Mouse (Mus musculus): ENCODE measurements at regions not wholly inside any gene's neighbourhood (a gene's known extent, or its start where the extent isn't known, plus 50 kb on each side); places are given as distances from the start of the nearest gene placed in this dataset.
"Not testable (repeated sequence)": the region's sequence is repeated elsewhere in the genome, so short reads cannot be mapped to it uniquely, and the experiment has no call there.

DNA sequence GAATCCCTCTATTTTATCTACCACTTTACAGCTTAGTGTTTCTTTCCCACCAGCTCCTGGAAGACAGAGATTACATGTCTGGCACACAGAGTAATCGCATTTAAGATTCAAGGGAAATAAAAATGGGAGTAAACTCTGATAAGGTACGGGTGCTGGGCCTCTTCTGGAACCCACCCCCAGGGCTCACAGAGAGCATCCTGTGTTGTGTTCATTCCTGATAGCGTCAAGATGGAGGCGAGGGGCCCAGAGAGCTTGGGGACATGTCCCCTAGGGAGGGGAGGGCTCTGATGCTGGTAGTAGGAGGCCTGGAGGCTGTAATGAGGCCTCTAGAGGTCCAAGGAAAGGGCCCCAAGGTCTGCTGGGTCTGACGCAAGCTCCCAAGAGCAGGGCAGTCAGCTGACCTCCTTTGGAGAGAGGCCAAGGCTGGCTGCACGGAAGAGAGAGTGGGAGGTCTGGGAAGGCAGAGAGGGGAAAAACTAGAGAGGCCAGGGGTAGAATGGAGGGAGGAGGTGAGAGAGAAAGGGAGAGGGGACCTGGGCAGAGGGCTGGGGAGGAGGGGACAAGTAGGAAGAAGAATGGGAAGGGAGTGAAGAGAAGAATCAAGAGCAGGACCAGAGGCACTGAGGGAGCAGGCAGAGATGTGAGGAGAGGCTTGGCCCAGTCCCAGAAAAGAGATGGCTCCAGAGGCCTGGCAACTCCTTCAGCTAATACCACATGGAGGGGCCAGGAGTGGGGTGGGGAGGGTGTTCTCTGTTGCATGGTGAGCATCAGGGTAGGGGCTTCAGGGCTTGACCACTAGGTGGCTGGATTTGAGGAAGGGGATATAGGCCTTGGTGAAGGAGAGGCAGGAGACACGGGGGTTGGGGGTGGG is 96.8 kb upstream of the Eif4g2 start:
- no peak for DNase-seq (ENCODE audit: low read depth, low spot score)

DNA sequence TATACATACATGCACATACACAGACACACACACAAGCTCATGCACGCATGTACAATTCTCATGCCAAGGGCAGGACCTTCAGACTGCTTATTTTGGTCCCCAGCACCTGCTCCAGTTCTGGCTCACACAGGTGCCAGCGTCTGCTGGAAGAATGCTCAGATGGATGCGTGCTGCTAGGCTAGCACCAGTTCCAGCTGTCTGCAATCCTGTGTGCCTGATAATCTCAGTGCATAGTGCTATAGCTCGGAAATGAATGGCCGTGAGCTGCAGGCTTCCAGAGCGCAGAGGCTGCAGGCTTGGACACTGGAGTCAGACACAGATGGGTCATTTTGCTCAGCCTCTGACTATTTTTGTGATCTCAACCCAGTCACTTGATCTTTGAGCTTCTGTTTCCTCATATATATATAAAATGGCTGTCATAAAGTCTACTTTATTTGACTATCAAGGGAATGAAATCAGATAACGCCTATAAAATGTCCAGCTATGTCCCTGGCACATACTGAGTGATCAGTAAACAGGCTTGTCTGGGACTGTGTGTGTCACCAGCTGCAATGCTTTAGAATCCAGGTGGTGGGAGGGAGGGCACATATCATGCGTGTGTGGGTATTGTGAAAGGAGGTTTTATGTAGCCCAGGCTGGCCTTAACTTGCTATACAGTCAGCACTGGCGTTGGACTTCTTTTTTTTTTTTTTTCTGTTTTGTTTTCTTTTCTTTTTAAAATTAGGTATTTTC is 91.7 kb upstream of the Eif4g2 start:
- no peak for DNase-seq (ENCODE audit: low read depth, low spot score)

DNA sequence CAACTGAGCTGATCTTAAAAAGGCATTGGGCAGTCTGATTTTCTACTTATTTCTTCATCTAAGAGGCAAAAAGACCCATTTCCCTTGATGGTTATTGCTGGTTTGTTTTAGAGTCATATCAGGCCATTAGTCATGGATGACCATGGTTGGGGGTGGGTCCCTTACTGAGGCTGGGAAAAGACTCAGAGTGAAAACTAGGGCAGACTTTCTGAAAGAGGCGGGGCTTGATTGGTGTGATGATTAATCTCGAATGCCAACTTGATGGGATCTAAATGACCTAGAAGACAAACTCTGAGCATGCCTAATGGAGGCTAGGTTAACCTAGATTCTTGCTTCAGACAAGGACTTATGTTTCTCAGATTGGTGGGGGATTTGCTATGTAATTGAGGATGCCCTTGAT is 89.2 kb upstream of the Eif4g2 start:
- no peak for DNase-seq (ENCODE audit: low read depth, low spot score)

DNA sequence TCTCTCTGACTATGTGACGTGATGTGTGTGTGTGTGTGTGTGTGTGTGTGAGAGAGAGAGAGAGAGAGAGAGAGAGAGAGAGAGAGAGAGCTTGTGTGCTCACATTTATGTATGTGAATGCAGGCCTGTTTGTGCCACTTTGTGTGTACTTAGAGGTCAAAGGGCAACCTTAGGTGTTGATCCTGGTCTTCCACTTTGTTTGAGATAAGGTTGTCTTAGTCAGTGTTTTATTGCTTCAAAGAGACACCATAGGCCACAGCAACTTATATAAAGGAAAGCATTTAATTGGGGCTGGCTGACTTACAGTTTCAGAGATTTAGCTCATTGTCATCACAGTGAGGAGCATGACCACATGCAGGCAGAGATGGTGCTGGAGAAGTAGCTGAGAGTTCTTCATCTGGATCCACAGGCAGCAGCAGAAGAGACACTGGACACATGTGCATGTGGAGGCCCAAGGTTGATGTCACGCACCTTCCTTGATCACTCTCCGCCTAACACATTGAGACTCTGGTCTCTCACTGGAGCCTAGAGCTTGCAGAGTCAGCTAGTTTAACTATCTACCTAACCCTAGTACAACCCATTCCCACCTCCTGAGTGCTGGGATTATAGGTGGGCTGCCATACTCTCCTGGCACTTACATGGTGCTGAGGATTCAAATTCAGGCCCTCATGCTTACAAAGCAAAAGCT is 85.9 kb upstream of the Eif4g2 start:
- DNase-seq (ENCODE audit: low read depth, low spot score), result not testable (repeated sequence)

DNA sequence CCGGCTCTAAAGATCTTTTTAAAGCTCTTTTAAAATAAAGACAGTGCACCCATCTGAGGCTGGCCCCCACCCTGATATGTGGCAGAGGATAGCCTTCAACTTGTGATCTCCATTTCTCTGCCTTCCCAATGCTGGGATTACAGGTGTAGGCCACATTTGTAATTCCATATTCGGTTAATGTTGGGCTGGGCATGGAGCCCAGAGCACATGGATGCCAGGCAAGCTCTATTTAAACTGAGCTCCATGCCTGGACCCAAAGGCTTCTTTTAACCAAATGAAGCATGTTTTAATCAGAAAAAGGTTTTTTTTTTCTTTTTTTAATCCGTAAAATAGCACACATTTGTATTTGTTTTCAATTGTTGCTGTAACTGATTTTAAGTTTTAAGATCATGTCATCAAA is 82.2 kb upstream of the Eif4g2 start:
- DNase-seq (ENCODE audit: low read depth, low spot score), result no peak

DNA sequence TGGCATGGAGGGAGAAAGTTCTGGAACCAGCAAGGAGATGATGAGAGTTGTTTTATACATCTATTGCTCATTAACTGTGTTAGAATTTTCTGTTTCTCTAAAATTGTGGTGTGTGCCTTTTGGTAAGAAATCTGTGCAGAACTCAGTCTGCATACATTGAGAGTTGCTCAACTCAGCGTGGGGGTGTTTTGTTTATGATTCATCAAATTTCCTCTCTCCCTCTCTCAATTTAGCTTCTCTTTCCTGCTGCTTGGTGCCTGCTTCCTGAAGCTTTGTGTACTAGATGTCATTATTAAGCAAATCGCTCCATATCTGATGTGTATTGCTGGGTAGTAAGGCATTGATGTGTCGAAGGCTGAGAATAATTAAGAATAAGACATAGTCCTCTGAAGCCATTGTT is 81.4 kb upstream of the Eif4g2 start:
- DNase-seq (ENCODE audit: low read depth, low spot score), result no peak

DNA sequence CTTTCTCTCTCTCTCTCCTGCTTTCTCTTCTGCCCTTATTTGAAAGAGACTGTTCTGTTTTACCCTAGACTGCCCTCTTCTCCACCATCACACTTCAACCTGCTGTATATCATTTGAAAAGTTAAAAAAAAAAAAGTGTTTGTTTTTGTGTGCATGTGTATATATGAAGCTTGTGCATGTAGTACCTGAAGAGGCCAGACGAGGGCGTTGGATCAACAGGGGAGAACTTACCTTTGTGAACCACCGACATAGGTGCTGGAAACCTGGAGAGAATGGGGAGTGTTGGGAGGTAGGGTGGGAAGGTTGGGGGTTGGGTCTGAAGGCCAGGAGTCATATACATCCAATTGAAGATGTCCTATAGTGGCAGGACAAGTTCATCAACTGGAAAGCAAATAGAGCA is 81.0 kb upstream of the Eif4g2 start:
- no peak for DNase-seq (ENCODE audit: low read depth, low spot score)

DNA sequence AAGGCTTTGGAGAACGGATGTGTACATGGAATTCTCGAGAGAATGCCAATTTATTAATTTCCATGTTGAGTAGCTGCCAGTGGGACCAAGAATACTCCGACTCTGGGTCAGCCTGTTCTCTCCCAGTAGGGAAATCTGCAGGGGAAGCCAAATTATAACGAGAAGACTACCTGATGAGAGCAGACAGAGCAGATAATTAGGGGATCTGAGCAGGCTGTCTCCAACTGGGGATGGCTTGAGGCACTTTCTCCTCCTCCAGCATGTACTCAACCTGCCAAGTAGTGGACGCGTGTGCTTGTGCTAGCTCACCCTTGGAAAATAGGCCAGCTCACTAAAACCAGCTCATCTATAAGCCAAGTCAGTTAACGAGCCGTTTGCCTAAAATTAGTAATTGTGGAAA is 80.5 kb upstream of the Eif4g2 start:
- DNase-seq (ENCODE audit: low read depth, low spot score), result no peak

DNA sequence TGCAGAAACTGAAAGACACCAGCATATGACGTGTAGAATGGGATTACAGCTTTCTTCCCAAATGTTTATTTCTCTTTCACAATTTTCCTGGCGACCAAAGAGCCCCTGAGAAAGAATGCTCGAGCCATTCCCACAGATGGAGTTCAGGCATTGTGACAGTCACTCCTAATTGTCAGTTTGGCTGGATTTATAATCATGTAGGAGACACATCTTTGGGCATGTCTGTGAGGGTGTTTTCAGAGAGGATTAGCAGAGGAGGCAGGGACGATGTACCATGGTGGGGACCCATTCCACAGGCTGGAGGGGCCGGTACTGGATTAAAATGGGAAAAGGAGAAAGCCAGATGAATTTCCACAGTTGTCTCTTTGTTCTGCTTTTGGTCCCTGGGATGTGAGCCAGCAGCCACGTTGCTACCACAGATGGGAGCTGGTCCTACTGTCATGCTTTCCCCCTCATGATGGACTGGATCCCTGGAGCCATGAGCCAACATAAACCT is 76.0 kb upstream of the Eif4g2 start:
- DNase-seq (ENCODE audit: low read depth, low spot score), result no peak

DNA sequence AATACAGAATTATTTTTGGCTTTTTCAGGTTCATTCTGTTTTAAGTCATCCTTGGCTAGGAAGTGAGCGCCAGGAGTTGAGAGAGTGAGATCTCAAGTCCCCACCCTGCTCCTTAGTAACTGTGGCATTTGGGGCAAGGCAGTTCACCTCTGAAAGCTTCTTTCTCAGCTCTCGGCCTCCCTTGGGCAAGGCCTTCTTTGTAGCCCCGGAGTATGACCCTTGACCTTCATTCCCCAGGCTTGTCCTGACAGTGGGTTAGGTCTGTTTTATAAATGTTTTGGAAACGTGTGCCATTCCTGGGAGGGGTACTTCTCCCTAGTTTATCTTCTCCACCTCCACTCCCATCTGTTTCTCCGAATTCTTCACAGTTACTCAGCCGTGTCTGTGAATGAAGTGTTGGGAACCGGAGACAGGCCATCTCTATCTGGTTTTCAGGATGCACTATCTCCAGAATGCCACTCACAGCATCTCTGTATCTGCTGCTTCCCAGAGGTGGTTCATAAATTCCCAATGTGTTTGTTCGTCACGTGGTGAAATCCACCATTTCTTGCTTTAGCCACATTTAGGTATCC is 75.0 kb upstream of the Eif4g2 start:
- DNase-seq (ENCODE audit: low read depth, low spot score), result no peak

DNA sequence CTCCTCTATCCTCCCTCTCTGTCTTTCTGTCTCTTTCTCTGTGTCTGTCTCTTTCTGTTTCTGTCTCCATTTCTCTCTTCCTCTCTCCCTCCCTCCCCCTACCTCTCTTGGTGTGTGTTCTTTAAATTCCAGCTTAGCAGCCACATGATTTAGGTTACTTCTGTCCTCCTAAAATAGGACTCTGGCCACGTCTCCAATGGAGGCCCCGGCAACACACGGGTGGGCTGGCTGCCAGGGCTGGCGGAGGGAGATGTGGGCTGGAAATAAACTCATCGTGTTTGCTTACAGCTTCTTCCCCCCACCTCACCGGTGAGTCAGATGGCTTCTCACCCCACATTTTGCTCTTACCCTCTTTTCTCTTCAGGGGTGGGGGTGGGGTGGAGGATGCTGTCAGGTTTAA is 74.5 kb upstream of the Eif4g2 start:
- DNase-seq (ENCODE audit: low read depth, low spot score), result no peak

DNA sequence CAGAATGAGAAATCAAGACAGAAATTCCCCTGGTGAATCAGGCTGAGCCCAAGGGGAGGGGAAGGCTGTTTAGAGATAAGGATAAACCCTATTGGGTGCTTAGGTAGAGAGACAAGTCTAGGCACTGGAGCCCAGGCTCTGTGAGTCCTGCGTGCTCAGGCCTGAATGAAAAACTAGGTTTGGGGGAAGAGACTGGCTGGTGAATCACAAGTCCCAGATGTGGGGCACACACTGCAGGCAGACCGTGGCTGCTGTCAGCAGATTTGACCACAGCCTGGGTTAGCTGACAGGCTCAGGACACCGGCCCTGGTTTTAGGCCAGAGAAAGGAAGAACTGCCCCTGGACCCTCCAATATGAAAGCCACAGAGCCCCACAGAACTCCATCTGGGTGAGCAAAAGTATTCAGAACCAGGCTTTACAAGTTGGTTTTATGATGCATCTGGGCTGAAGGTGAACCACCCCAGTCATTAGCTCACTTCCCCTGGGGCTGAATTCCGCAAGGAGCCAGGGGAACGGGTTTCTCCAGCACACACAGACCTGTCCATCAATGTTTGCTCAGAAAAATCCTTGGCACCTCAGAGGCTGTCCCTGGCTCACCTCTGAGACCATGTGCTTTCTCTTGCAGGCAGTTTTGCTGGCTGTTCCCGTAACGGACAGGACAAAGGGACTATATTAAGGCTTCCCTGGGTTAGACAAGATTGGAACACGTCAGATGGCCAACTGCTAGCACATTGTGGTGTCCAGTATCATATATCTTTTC is 73.8 kb upstream of the Eif4g2 start:
- no peak for DNase-seq (ENCODE audit: low read depth, low spot score)

DNA sequence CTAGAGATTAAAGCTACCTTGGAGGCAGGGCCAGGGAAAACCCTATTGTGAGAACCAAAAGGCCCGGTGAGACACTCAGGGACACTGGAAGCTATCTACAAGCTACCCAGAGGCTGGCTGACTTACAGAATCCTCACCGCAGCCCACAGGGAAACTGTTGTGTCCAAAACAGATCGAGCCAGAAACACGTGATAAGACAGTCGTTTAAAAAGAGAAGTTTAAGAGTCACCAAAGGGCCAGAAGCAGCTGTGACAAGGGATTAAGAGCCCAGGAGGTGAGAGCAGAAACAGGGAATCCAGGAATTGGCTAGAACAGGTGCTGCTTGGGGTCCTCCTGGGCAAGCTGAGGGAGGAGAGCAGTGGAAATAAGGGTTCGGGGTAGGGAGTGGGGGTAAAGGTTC is 73.2 kb upstream of the Eif4g2 start:
- DNase-seq (ENCODE audit: low read depth, low spot score), result no peak

DNA sequence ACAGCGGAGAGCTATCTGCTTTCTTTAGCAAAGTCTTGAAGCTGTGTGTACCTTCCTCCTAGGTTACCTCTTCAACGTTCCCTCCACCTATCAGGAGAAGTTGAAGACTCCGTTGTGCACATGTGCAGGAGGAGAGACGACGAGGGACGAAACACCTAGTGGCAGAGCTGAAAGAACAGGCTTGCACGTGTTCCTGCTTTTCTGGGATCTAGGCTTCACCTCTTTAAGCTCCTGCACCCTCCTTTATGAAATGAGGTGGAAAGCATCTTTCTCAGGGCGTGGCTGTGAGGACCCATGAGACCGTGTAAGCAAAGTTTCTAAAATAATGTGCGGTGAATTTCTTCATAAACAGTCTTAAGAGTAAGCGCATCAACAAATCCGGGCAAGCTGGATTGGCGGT is 71.4 kb upstream of the Eif4g2 start:
- DNase-seq (ENCODE audit: low read depth, low spot score), result no peak

DNA sequence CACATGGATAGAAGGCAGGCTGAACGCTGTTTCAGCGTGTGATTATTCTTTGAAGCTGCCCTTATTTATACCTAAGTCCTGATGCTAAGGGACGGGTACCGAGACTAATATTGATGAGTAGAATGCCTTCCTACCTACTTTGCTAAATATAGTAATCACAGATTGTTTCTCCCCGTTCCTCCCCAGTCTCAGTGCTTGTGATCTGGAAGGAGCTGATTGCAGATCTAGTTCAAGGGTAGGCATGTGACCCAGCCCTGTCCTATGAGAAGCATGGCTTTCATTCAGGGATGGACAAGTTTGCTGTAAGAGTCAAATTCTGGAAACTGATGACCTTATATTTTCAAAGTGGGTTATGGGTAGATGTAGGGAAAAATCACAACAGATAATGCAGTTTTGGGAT is 67.7 kb upstream of the Eif4g2 start:
- DNase-seq (ENCODE audit: low read depth, low spot score), result no peak

DNA sequence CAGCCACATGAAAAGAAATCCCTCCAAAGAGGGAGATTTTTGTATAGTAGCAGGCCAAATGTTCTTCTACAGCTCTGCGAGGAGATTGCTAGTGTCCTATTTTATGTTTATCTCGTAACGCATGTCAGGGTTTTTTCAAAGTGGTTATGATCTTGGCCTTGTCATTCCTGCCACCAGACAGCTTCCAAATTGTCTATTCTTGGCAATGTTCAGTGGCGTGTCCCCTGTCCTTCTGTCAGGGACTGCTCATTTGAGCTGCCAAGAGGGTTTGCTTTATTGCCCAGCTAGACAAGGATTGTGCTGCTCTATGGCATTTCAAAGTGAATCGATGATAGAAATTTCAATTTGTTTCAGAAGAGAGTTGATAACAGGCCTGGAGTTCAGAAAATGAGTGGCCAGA is 67.3 kb upstream of the Eif4g2 start:
- DNase-seq (ENCODE audit: low read depth, low spot score), result no peak

DNA sequence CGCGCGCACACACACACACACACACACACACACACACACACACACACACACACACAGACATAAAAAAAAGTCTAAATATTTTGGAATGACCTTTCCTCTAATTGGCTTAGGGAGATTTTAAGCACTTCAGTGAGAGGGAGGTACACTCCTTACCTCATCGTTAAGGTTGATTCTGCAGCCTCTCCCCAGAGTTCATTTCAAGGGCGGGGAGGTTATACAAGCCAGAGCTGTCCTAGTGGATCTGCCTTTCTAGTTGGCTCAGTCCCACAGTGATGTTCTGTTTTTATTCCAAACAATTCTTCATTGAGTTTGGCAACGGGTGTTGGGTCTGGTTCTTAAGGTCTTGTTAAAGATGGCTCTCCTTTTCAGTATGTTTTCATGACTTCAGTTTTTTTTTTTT is 64.8 kb upstream of the Eif4g2 start:
- DNase-seq (ENCODE audit: low read depth, low spot score), result no peak

DNA sequence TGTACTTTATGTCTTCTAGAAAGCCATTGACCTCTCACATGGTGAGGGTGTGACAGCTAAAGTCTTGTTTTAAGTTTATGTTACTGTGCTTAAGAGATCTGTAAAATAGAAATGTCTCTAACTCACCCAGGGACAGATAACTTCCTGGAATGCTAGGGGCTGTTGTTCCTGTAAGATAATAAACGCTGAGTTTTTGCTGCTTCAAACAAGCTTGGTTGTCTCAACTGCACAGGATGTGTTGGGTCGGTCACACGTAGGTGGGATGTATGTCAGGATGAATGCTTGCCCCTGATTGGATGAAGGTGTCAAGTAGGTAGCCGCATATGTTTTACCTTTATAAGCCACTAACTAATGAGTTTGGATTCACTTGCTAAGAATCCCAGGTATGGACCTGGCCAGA is 63.8 kb upstream of the Eif4g2 start:
- no peak for DNase-seq (ENCODE audit: low read depth, low spot score)

DNA sequence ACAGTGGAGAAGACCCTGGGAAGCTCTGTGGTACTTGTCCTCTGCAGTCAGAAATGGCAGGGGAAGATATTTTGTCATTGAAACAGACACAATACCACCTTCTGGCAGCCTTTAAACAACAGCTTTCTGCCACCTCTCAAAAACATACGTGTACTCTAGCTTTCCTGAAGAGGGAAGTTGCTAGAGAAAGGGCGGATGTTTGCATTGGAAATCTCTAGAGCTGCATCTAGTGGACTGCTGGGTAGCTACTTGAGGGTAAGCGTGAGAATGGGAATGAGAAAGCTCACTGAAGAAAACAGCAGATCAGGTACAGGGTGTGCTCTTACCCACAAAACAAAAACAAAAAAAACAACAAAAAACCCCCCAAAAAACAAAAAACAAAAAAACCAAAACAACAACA is 61.4 kb upstream of the Eif4g2 start:
- no peak for DNase-seq (ENCODE audit: low read depth, low spot score)

DNA sequence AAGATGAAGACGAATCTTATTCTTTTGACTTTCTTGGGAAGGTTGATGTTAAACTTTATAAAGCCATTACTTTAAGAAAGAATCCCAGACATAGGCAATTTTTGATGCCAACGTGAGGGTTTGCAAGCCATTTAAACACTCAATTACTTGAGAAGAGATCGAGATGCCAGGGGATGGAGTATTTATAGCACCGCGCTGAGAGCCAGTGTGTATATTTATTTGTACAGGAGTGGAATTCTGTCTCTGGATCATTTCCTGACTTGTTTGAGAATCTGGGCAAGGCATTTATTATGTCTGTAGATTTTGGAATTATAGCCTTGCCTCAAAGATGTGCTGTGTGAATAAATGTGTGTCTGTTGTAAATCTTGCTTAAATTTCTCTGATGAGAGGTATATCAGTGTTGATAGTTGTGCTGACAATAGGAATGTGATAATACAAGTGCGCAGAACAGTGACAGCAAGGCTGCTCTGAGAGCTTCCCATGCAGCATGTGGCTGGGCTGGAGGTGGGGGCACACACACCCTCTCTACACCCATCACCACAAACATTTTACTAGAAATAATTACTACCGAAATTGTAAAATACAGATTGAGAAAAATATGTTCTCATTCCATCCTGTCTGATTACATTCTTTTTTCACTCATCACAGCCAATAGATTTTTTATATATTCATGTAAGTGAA is 58.6 kb upstream of the Eif4g2 start:
- no peak for DNase-seq (ENCODE audit: low read depth, low spot score)

DNA sequence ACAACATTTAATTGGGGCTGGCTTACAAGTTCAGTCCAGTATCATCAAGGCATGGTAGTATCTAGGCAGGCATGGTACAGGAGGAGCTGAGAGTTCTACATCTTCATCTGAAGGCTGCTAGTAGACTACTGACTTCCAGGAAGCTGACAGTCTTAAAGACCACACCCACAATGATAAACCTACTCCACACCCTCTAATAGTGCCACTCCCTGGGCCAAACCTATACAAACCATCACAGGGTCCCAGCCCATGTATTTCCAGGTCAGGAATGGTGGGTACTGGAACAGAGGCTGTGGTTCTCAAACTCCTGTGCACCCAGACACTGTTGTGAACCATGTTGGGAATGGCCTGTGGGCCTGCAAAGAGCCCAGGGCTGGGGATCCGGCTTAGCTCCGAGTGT is 55.2 kb upstream of the Eif4g2 start:
- DNase-seq (ENCODE audit: low read depth, low spot score), result no peak

All from CD4-positive helper T cell, adult 2 months (primary cell).